Mouse (Mus musculus) embryo, embryonic 10 days (tissue): ENCODE measurements around the gene Nfkbil1.

Experiments
- DNase-seq: peaks from one replicate; pipeline ENCODE4 v3.0.0-alpha.2; 2015; ENCODE audit warnings: low spot score

The Nfkbil1 gene

GRCm38 (mm10) chr17:35254241-35255098 is 18.9 kb upstream of the Nfkbil1 start:
- peak; percentile 70 for DNase-seq

GRCm38 (mm10) chr17:35253293-35254093 is 17.9 kb upstream of the Nfkbil1 start:
- no peak for DNase-seq

- DNase-seq = no peak
These were observed 17.2 kb upstream of the Nfkbil1 start for GRCm38 (mm10) chr17:35252619-35253292.

GRCm38 (mm10) chr17:35251981-35252380 is 16.4 kb upstream of the Nfkbil1 start:
- no peak for DNase-seq

GRCm38 (mm10) chr17:35251162-35251719 is 15.6 kb upstream of the Nfkbil1 start:
- DNase-seq = no peak

- DNase-seq = no peak
These were observed 14.9 kb upstream of the Nfkbil1 start for GRCm38 (mm10) chr17:35250348-35251120.

- DNase-seq = no peak
These were observed 14.0 kb upstream of the Nfkbil1 start for GRCm38 (mm10) chr17:35249451-35250197.

- DNase-seq = no peak
These were observed 13.4 kb upstream of the Nfkbil1 start for GRCm38 (mm10) chr17:35248986-35249385.

- no peak for DNase-seq
These were observed 11.6 kb upstream of the Nfkbil1 start for GRCm38 (mm10) chr17:35247144-35247543.

GRCm38 (mm10) chr17:35245731-35246623 is 10.4 kb upstream of the Nfkbil1 start:
- DNase-seq = no peak

- no peak for DNase-seq
These were observed 9.4 kb upstream of the Nfkbil1 start for GRCm38 (mm10) chr17:35244999-35245398.

- no peak for DNase-seq
These were observed 7.5 kb upstream of the Nfkbil1 start for GRCm38 (mm10) chr17:35243086-35243485.

GRCm38 (mm10) chr17:35242015-35242941 is 6.7 kb upstream of the Nfkbil1 start:
- peak; percentile 84 for DNase-seq

GRCm38 (mm10) chr17:35241305-35242014 is 5.9 kb upstream of the Nfkbil1 start, which contains the start of gene Ddx39b:
Gene Ddx39b, plus strand, starts transcription at chr17:35241746.
- DNase-seq = peak; percentile 97

GRCm38 (mm10) chr17:35240384-35241304 is 5.1 kb upstream of the Nfkbil1 start:
- DNase-seq = no peak

- DNase-seq = no peak
These were observed 4.1 kb upstream of the Nfkbil1 start for GRCm38 (mm10) chr17:35239700-35240099.

- no peak for DNase-seq
These were observed 1.9 kb upstream of the Nfkbil1 start for GRCm38 (mm10) chr17:35237504-35237903.
